Mouse (Mus musculus) small intestine, adult 2 months (tissue): ENCODE data around the gene Atp4b. TPM values are rescaled to one million over a fixed set of nuclear protein-coding genes. Genes with fewer than 3 reads are reported as not detected.

Source experiments
- H3K27ac ChIP-seq: fragments of 200-500 bp; 2 replicates; pipeline ENCODE4 v1.5.1; 2012; ENCODE audit warnings: low read depth, low read length, control low read depth, inconsistent platforms; ENCODE audit not compliant: insufficient read depth
- H3K27me3 ChIP-seq: fragments of 200-500 bp; 2 replicates; pipeline ENCODE4 v1.6.1; 2012; ENCODE audit warnings: mild to moderate bottlenecking, moderate library complexity, low read length, inconsistent platforms; ENCODE audit not compliant: control insufficient read depth, insufficient read depth
- H3K36me3 ChIP-seq: fragments of 200-500 bp; 2 replicates; pipeline ENCODE4 v1.6.1; 2012; ENCODE audit warnings: mild to moderate bottlenecking, low read length, control low read depth, inconsistent platforms; ENCODE audit not compliant: control insufficient read depth, insufficient read depth
- H3K4me1 ChIP-seq: fragments of 200-500 bp; 2 replicates; pipeline ENCODE4 v1.6.1; 2012; ENCODE audit warnings: low read length, inconsistent platforms, mixed read lengths; ENCODE audit not compliant: control insufficient read depth, insufficient read depth, insufficient read length
- H3K4me3 ChIP-seq: fragments of 200-500 bp; 2 replicates; pipeline ENCODE4 v1.5.1; 2012; ENCODE audit warnings: low read depth, mild to moderate bottlenecking, control low read depth, inconsistent platforms, low read length, moderate library complexity
- CTCF ChIP-seq: fragments of 200-500 bp; IDR thresholded peaks from 2 replicates; pipeline ENCODE4 v1.5.1; 2012; ENCODE audit warnings: low read depth, mild to moderate bottlenecking, control low read depth, inconsistent platforms, low read length, moderate library complexity, mixed read lengths; ENCODE audit not compliant: insufficient replicate concordance, insufficient read length; ENCODE audit errors: extremely low read depth
- POLR2A ChIP-seq: fragments of 200-500 bp; IDR thresholded peaks from 2 replicates; pipeline ENCODE4 v1.6.1; 2012; ENCODE audit warnings: low read depth, mild to moderate bottlenecking, control low read depth, inconsistent platforms, low read length, moderate library complexity
- WGBS: fragments of 180-500 bp; shearing (Covaris S2); methylation state at CpG from one replicate; pipeline ENCODE4 v1.1.7; 2018; 5-methylcytosine and 5-hydroxymethylcytosine counted together
- polyA plus RNA-seq: library from polyadenylated mRNA; depleted of rRNA; stranded (reverse); fragments of >200 nt; gene quantifications from 2 replicates; pipeline ENCODE4 v1.2.3, GENCODE M21; 2012; rRNA removed

Gene Atp4b
- polyA plus RNA-seq = 0.06 and 0.13 TPM in 2 replicates

- Histone ChIP-seq H3K27ac (no peak within 1 kb of the TSS), H3K4me3 (no peak within 1 kb of the TSS), H3K4me1 (no peaks in the 10 kb centered on the region), H3K27me3 (no peaks in the 10 kb centered on the region), H3K36me3 (no peaks in the 10 kb centered on the region)
- 73% methylated on average over 5 of the region's 5 CpGs for WGBS
- TF ChIP-seq POLR2A = no peak
- TF ChIP-seq CTCF = no peak
Measured at GRCm38 (mm10) chr8:13396725-13397124, at the start of gene Atp4b. TSS of gene Atp4b (minus strand) at chr8:13396825.

GRCm38 (mm10) chr8:13442152-13442551 is 45.5 kb upstream of the Atp4b start:
- Histone ChIP-seq H3K4me1 (no peaks in the 10 kb centered on the region), H3K4me3 (no peak overlapping the region), H3K27me3 (no peaks in the 10 kb centered on the region), H3K27ac (no peak overlapping the region), H3K36me3 (no peaks in the 10 kb centered on the region)
- whole genome bisulfite sequencing = 81% methylated on average over 2 of the region's 2 CpGs
- TF ChIP-seq POLR2A (no peak), CTCF (no peak)

GRCm38 (mm10) chr8:13437531-13437930 is 40.9 kb upstream of the Atp4b start:
- TF ChIP-seq CTCF (no peak), POLR2A (no peak)
- Histone ChIP-seq H3K4me1 (no peaks in the 10 kb centered on the region), H3K27ac (no peak overlapping the region), H3K36me3 (no peaks in the 10 kb centered on the region), H3K4me3 (no peak overlapping the region), H3K27me3 (peaks cover 25% of the 10 kb centered on the region)
- 66% methylated on average over 2 of the region's 2 CpGs for WGBS

- H3K36me3 ChIP-seq = no peaks in the 10 kb centered on the region
- peaks cover 25% of the 10 kb centered on the region for H3K27me3 ChIP-seq
- TF ChIP-seq CTCF (no peak), POLR2A (no peak)
- 8% methylated on average over 8 of the region's 8 CpGs for WGBS
- H3K4me3 ChIP-seq = peak overlapping the region; percentile 24; the same call in 1 of the 2 replicates
- H3K27ac ChIP-seq = peak overlapping the region; percentile 32; the same call in 1 of the 2 replicates
- H3K4me1 ChIP-seq = no peaks in the 10 kb centered on the region
Measured at GRCm38 (mm10) chr8:13436052-13436451, 39.4 kb upstream of the Atp4b start.

GRCm38 (mm10) chr8:13434889-13435288 is 38.3 kb upstream of the Atp4b start, which contains the start of gene Tmem255b:
TSS of gene Tmem255b (plus strand) at chr8:13435189.
- 25% methylated on average over 10 of the region's 10 CpGs for WGBS
- Histone ChIP-seq H3K27ac (peak within 1 kb of the TSS; percentile 32; the same call in 1 of the 2 replicates), H3K27me3 (peaks cover 25% of the 10 kb centered on the region), H3K4me3 (peak within 1 kb of the TSS; percentile 50), H3K36me3 (no peaks in the 10 kb centered on the region), H3K4me1 (no peaks in the 10 kb centered on the region)
- TF ChIP-seq POLR2A = no peak

GRCm38 (mm10) chr8:13433130-13433529 is 36.5 kb upstream of the Atp4b start:
- 58% methylated on average over 5 of the region's 5 CpGs for WGBS

GRCm38 (mm10) chr8:13430866-13431265 is 34.2 kb upstream of the Atp4b start:
- Histone ChIP-seq H3K4me3 (peak overlapping the region; percentile 25), H3K27ac (peak overlapping the region; percentile 73), H3K27me3 (peaks cover 12% of the 10 kb centered on the region), H3K4me1 (no peaks in the 10 kb centered on the region), H3K36me3 (no peaks in the 10 kb centered on the region)
- no peak for TF ChIP-seq POLR2A
- no peak for TF ChIP-seq CTCF

More at GRCm38 (mm10) chr8:13433130-13433529, 36.5 kb upstream of the Atp4b start:
- TF ChIP-seq POLR2A (no peak), CTCF (no peak)
- Histone ChIP-seq H3K4me1 (no peaks in the 10 kb centered on the region), H3K27me3 (peaks cover 25% of the 10 kb centered on the region), H3K36me3 (no peaks in the 10 kb centered on the region), H3K4me3 (no peak overlapping the region), H3K27ac (no peak overlapping the region)

- TF ChIP-seq CTCF = no peak
- TF ChIP-seq POLR2A = no peak
- Histone ChIP-seq H3K4me1 (no peaks in the 10 kb centered on the region), H3K4me3 (peak overlapping the region; percentile 25), H3K27me3 (peaks cover 8% of the 10 kb centered on the region), H3K36me3 (no peaks in the 10 kb centered on the region), H3K27ac (peak overlapping the region; percentile 73)
- 41% methylated on average over 7 of the region's 7 CpGs for WGBS
Measured at GRCm38 (mm10) chr8:13430412-13430811, 33.8 kb upstream of the Atp4b start.
